ENCODE assay signal across 24 mouse cellular contexts in genomic region chr16:24735754-24736153, GRCm38 (mm10).
DNase-seq lines count a peak whose midpoint lies in the region; ATAC-seq and TF ChIP-seq lines count a peak whose summit lies in the region.
"Had no signal": no experiment of that assay in that cellular context is flagged by ENCODE, and none has a peak within 500 bp of the region (broad histone marks: within the 10 kb centered on the region; RNA-seq: fewer than 3 reads in every experiment).

No protein-coding gene starts in this region.

- H3K79me2 ChIP-seq in CH12.LX (replicated peaks; ENCODE audit: control insufficient read depth, extremely low read depth, insufficient read depth, poor library complexity, severe bottlenecking) = no peaks in the 10 kb centered on the region

- no peak overlapping the region for H3K4me3 ChIP-seq in CH12.LX (replicated peaks in 1 of 3; ENCODE audit: low read depth in 2 of 3, low read length in 2 of 3, poor library complexity in 1 of 3)
- no peak overlapping the region for H3K4me3 ChIP-seq in hindbrain, embryonic 16.5 days (ENCODE audit: low read length)
- H3K4me3 ChIP-seq: embryonic facial prominence, embryonic 13.5 days; embryonic facial prominence, embryonic 15.5 days; forebrain, embryonic 13.5 days; forebrain, embryonic 15.5 days had no signal

- TF ChIP-seq EP300 in CH12.LX (IDR thresholded peaks at IDR 0.05; ENCODE audit: low read length) = no peak

- no peak overlapping the region for H3K9ac ChIP-seq in CH12.LX (ENCODE audit: insufficient read depth, low read depth)
- no peak overlapping the region for H3K9ac ChIP-seq in hindbrain, embryonic 16.5 days (ENCODE audit: low read depth, low read length)
- H3K9ac ChIP-seq: embryonic facial prominence, embryonic 13.5 days; embryonic facial prominence, embryonic 15.5 days; forebrain, embryonic 13.5 days; forebrain, embryonic 15.5 days; forebrain, postnatal 0 days had no signal

- dilution Hi-C loops in CH12.LX (cut with MboI; ENCODE audit: extremely low pct_ligation_motif_present, extremely low pct_unique_long_range_greater_than_20kb, low sequenced_read_pairs) = no loop called here

- in situ Hi-C loops in CH12.LX (cut with MboI; ENCODE audit: low pct_ligation_motif_present, low pct_unique_long_range_greater_than_20kb, low sequenced_read_pairs) = no loop called here

- ATAC-seq in CD4-positive, CD25-positive, alpha-beta regulatory T cell, adult 4 months = no peak
- ATAC-seq in hindbrain, embryonic 16.5 days = no peak
- ATAC-seq: forebrain, embryonic 13.5 days; forebrain, embryonic 15.5 days; forebrain, postnatal 0 days had no signal

- DNase-seq in CD4-positive, CD25-positive, alpha-beta regulatory T cell, adult 2 months (ENCODE audit: low read depth, low spot score) = peak; percentile 6
- DNase-seq in 3T3-L1 (ENCODE audit: low read depth, low spot score) = peak; percentile 52
- peak; percentile 37 for DNase-seq in CH12.LX (ENCODE audit: extremely low read depth)
- peak; percentile 15 for DNase-seq in induced T-regulatory cell, adult 2 months (ENCODE audit: low read depth)
- no peak for DNase-seq in kidney, adult 9 months
- no peak for DNase-seq in right cerebral cortex, postnatal 25 days
- DNase-seq: adrenal gland, adult 2 months; adrenal gland, postnatal 10 days; adrenal gland, postnatal 25 days; B cell, adult 2 months; cerebellum, adult 11 months; cerebellum, adult 18-20 months; cerebellum, adult 8-10 months; cerebellum, adult 9-11 months; cerebellum, postnatal 14 days; cerebellum, postnatal 36 days; embryo, embryonic 11 days; forebrain, postnatal 0 days had no signal

- H3K4me2 ChIP-seq in CH12.LX (ENCODE audit: insufficient read depth, low read depth, poor library complexity, severe bottlenecking) = no peak overlapping the region
- H3K4me2 ChIP-seq in hindbrain, embryonic 16.5 days (ENCODE audit: low read length) = no peak overlapping the region
- H3K4me2 ChIP-seq: embryonic facial prominence, embryonic 13.5 days; embryonic facial prominence, embryonic 15.5 days; forebrain, embryonic 13.5 days; forebrain, embryonic 15.5 days had no signal

- H3K36me3 ChIP-seq in CH12.LX (replicated peaks in 1 of 2; ENCODE audit: control insufficient read depth in 1 of 2, insufficient read depth in 1 of 2, low read length in 1 of 2) = no peaks in the 10 kb centered on the region
- no peaks in the 10 kb centered on the region for H3K36me3 ChIP-seq in hindbrain, embryonic 16.5 days (ENCODE audit: control insufficient read depth, insufficient read depth, low read length)
- H3K36me3 ChIP-seq: embryonic facial prominence, embryonic 13.5 days; embryonic facial prominence, embryonic 15.5 days; forebrain, embryonic 15.5 days had no signal

- H3K4me1 ChIP-seq in CH12.LX (ENCODE audit: control insufficient read depth in 1 of 2, insufficient read depth in 2 of 2) = peaks cover 17 to 46% of the 10 kb centered on the region in 2 experiments
- H3K4me1 ChIP-seq in hindbrain, embryonic 16.5 days (ENCODE audit: control insufficient read depth, insufficient read depth, low read depth, low read length) = peaks cover 4% of the 10 kb centered on the region; the same call in 1 of the 2 replicates
- H3K4me1 ChIP-seq: forebrain, embryonic 15.5 days had no signal

- no peaks in the 10 kb centered on the region for H3K27me3 ChIP-seq in CH12.LX (replicated peaks)
- H3K27me3 ChIP-seq in hindbrain, embryonic 16.5 days (replicated peaks; ENCODE audit: control insufficient read depth, insufficient read depth, low read length) = no peaks in the 10 kb centered on the region
- H3K27me3 ChIP-seq: embryonic facial prominence, embryonic 13.5 days; embryonic facial prominence, embryonic 15.5 days; forebrain, embryonic 13.5 days; forebrain, embryonic 15.5 days had no signal

- TF ChIP-seq POLR2A in CH12.LX (IDR thresholded peaks at IDR 0.05; ENCODE audit: low read depth, low read length) = no peak

- H3K27ac ChIP-seq in CH12.LX (ENCODE audit: insufficient read depth, low read depth) = no peak overlapping the region
- H3K27ac ChIP-seq in hindbrain, embryonic 16.5 days (ENCODE audit: low read depth, low read length) = no peak overlapping the region
- H3K27ac ChIP-seq: embryonic facial prominence, embryonic 13.5 days; embryonic facial prominence, embryonic 15.5 days; forebrain, embryonic 13.5 days; forebrain, embryonic 15.5 days had no signal

- 84% methylated on average over 2 of the region's 2 CpGs for WGBS in hindbrain, embryonic 16.5 days

- TF ChIP-seq CTCF in CH12.LX (conservative IDR thresholded peaks at IDR 0.05 in 1 of 2, IDR thresholded peaks at IDR 0.05 in 1 of 2; ENCODE audit: low read depth in 2 of 2, low read length in 2 of 2) = no peak

- TF ChIP-seq RAD21 in CH12.LX (IDR thresholded peaks at IDR 0.05; ENCODE audit: low read depth, low read length) = no peak

- H3K9me3 ChIP-seq in CH12.LX (replicated peaks; ENCODE audit: low read length) = no peaks in the 10 kb centered on the region
- H3K9me3 ChIP-seq in hindbrain, embryonic 16.5 days (ENCODE audit: control insufficient read depth, low read length) = no peaks in the 10 kb centered on the region
- H3K9me3 ChIP-seq: embryonic facial prominence, embryonic 13.5 days; embryonic facial prominence, embryonic 15.5 days; forebrain, embryonic 13.5 days; forebrain, embryonic 15.5 days had no signal

TF ChIP-seq in CH12.LX, 34 proteins besides CTCF, POLR2A, EP300 and RAD21:
- no peak for TF ChIP-seq TCF12 (IDR thresholded peaks at IDR 0.05; ENCODE audit: low read depth, low read length)
- TF ChIP-seq SIN3A (IDR thresholded peaks at IDR 0.05; ENCODE audit: low read length) = no peak
- peak; percentile 42; the same call in 1 of the 2 replicates for TF ChIP-seq MEF2A (IDR thresholded peaks at IDR 0.05; ENCODE audit: borderline replicate concordance, low read depth, low read length)
- peak; percentile 8; the same call in 1 of the 2 replicates for TF ChIP-seq JUN (IDR thresholded peaks at IDR 0.05; ENCODE audit: insufficient read depth, low read depth, low read length)
- no peak for TF ChIP-seq MXI1 (IDR thresholded peaks at IDR 0.05; ENCODE audit: low read depth, low read length)
- TF ChIP-seq IRF4 (IDR thresholded peaks at IDR 0.05; ENCODE audit: low read depth, low read length) = peak; percentile 85
- peak; percentile 42 for TF ChIP-seq ETS1 (conservative IDR thresholded peaks at IDR 0.05; ENCODE audit: low read depth, low read length)
TF ChIP-seq in CH12.LX: peak in this region for 4.

Comparison
In these comparisons a context has a peak if more than half of its experiments do, and no peak if none do; other contexts are left out.
1. DNase-seq: peak in CD4-positive, CD25-positive, alpha-beta regulatory T cell, adult 2 months (single experiment), 3T3-L1 (single experiment), CH12.LX (single experiment) and induced T-regulatory cell, adult 2 months (single experiment); none in kidney, adult 9 months (single experiment) and right cerebral cortex, postnatal 25 days (single experiment).